Mouse (Mus musculus) intestine, postnatal 0 days (tissue): ENCODE measurements around the gene Casc3. TPM values are rescaled to one million over a fixed set of nuclear protein-coding genes. Genes with fewer than 3 reads are reported as not detected.

Source experiments
- ATAC-seq: fragments of 200-750 bp; cut with Nextera tagmentation; 2 replicates; pipeline ENCODE4 v1.8.0; 2017; ENCODE audit warnings: mild to moderate bottlenecking, moderate TSS enrichment, moderate library complexity
- H3K27ac ChIP-seq: fragments of 300-500 bp; sonication (generic); 2 replicates; pipeline ENCODE4 v1.5.1; 2014; ENCODE audit warnings: mild to moderate bottlenecking, low read depth, low read length, moderate library complexity
- H3K27me3 ChIP-seq: fragments of 300-500 bp; sonication (generic); replicated peaks from 2 replicates; pipeline ENCODE4 v1.6.1; 2014; ENCODE audit warnings: low read length, mixed read lengths; ENCODE audit not compliant: control insufficient read depth, insufficient read depth
- H3K36me3 ChIP-seq: fragments of 300-500 bp; sonication (generic); 2 replicates; pipeline ENCODE4 v1.6.1; 2014; ENCODE audit warnings: mild to moderate bottlenecking, moderate library complexity; ENCODE audit not compliant: control insufficient read depth, insufficient read depth
- H3K4me1 ChIP-seq: fragments of 300-500 bp; sonication (generic); replicated peaks from 2 replicates; pipeline ENCODE4 v1.6.1; 2014; ENCODE audit warnings: antibody characterized with exemption, low read length, mixed read lengths; ENCODE audit not compliant: control insufficient read depth, insufficient read depth
- H3K4me2 ChIP-seq: fragments of 300-500 bp; sonication (generic); replicated peaks from 2 replicates; pipeline ENCODE4 v1.6.1; 2014; ENCODE audit warnings: low read depth, mild to moderate bottlenecking, moderate library complexity
- H3K4me3 ChIP-seq: fragments of 300-500 bp; sonication (generic); 2 replicates; pipeline ENCODE4 v1.5.1; 2014; ENCODE audit warnings: low read depth, low read length
- H3K9ac ChIP-seq: fragments of 300-500 bp; sonication (generic); 2 replicates; pipeline ENCODE4 v1.6.1; 2014; ENCODE audit warnings: mild to moderate bottlenecking, low read depth, low read length
- H3K9me3 ChIP-seq: fragments of 300-500 bp; sonication (generic); 2 replicates; pipeline ENCODE4 v1.6.1; 2016; ENCODE audit warnings: mixed run types; ENCODE audit not compliant: control insufficient read depth
- CTCF ChIP-seq: sonication (generic); IDR thresholded peaks from 2 replicates; pipeline ENCODE4 v1.5.1; 2016; ENCODE audit warnings: low read depth, mild to moderate bottlenecking, control low read depth, antibody characterized with exemption, moderate library complexity
- WGBS: fragments of 180-500 bp; shearing (Covaris S2); extraction: QIAGEN DNeasy Blood & Tissue Kit; methylation state at CpG from one replicate; pipeline ENCODE4 v1.1.7; 2014; 5-methylcytosine and 5-hydroxymethylcytosine counted together
- polyA plus RNA-seq: library from polyadenylated mRNA; unstranded; fragments of >200 nt; fragmentation: Nextera tagmentation; extraction: Ambion mirVana; gene quantifications from 2 replicates; pipeline ENCODE4 v1.2.1, GENCODE M21; 2015

The Casc3 gene
- polyA plus RNA-seq, 1 experiment from 2014 or later: 10.8 TPM

- Histone ChIP-seq H3K36me3 (peaks cover 17% of the 10 kb centered on the region; the same call in 1 of the 2 replicates), H3K4me3 (no peak overlapping the region), H3K9me3 (no peaks in the 10 kb centered on the region), H3K4me2 (no peak overlapping the region), H3K27ac (peak overlapping the region; percentile 36), H3K27me3 (no peaks in the 10 kb centered on the region), H3K4me1 (peaks cover 6% of the 10 kb centered on the region; the same call in 1 of the 2 replicates), H3K9ac (no peak overlapping the region)
- no peak for TF ChIP-seq CTCF
- ATAC-seq: peak; percentile 81
- 60% methylated on average over 9 of the region's 9 CpGs for WGBS
Observed at GRCm38 (mm10) chr11:98873900-98874299, 69.2 kb downstream of the Casc3 start.

- 65% methylated on average over 9 of the region's 9 CpGs for WGBS
Observed at GRCm38 (mm10) chr11:98877001-98877400, 72.3 kb downstream of the Casc3 start.

More at GRCm38 (mm10) chr11:98877001-98877400, 72.3 kb downstream of the Casc3 start:
- Histone ChIP-seq H3K4me1 (peaks cover 6% of the 10 kb centered on the region; the same call in 1 of the 2 replicates), H3K36me3 (peaks cover 8% of the 10 kb centered on the region; the same call in 1 of the 2 replicates), H3K9me3 (no peaks in the 10 kb centered on the region), H3K4me3 (no peak overlapping the region), H3K27ac (no peak overlapping the region), H3K4me2 (no peak overlapping the region), H3K27me3 (no peaks in the 10 kb centered on the region), H3K9ac (no peak overlapping the region)
- no peak for ATAC-seq
- no peak for TF ChIP-seq CTCF

Other genes with a start within 250 kb of the Casc3 start
- gene Ormdl3, start 217.5 kb upstream of the Casc3 start, polyA plus RNA-seq: 139 and 150 TPM in 2 replicates
- not detected in 2 replicates for gene Lrrc3c, start 206.6 kb upstream of the Casc3 start, polyA plus RNA-seq
- 0.56 and 0.58 TPM in 2 replicates for gene Gm12355, start 179.2 kb upstream of the Casc3 start, polyA plus RNA-seq
- gene Gsdma3, start 178.5 kb upstream of the Casc3 start, polyA plus RNA-seq: not detected in 2 replicates
- gene Gsdma2, start 158.1 kb upstream of the Casc3 start, polyA plus RNA-seq: 0.14 and 0.16 TPM in 2 replicates
- 0.38 and 0.42 TPM in 2 replicates for gene Gsdma, start 140.6 kb upstream of the Casc3 start, polyA plus RNA-seq
- gene Psmd3, start 122.4 kb upstream of the Casc3 start, polyA plus RNA-seq: 95.5 and 96.2 TPM in 2 replicates
- gene Csf3, start 103.6 kb upstream of the Casc3 start, polyA plus RNA-seq: 0.08 TPM in 1 of 2 replicates, not detected in the other
- gene Med24, start 75.5 kb upstream of the Casc3 start, polyA plus RNA-seq: 14.7 and 18.5 TPM in 2 replicates
- 32.4 and 39.1 TPM in 2 replicates for gene Thra, start 64.3 kb upstream of the Casc3 start, polyA plus RNA-seq
- 4.1 and 5.1 TPM in 2 replicates for gene Nr1d1, start 29.6 kb upstream of the Casc3 start, polyA plus RNA-seq
- 12.6 and 15.1 TPM in 2 replicates for gene Msl1, start 9.4 kb upstream of the Casc3 start, polyA plus RNA-seq
- 0.69 and 0.80 TPM in 2 replicates for gene Rapgefl1, start 31.9 kb downstream of the Casc3 start, polyA plus RNA-seq
- 3.9 and 5.0 TPM in 2 replicates for gene Wipf2, start 58.7 kb downstream of the Casc3 start, polyA plus RNA-seq
- 4.0 and 4.5 TPM in 2 replicates for gene Cdc6, start 102.9 kb downstream of the Casc3 start, polyA plus RNA-seq
- gene Rara, start 122.9 kb downstream of the Casc3 start, polyA plus RNA-seq: 22.2 and 22.4 TPM in 2 replicates
- gene Gjd3, start 178.1 kb downstream of the Casc3 start, polyA plus RNA-seq: 0.61 and 0.80 TPM in 2 replicates
- gene Top2a, start 219.3 kb downstream of the Casc3 start, polyA plus RNA-seq: 40.9 and 41.8 TPM in 2 replicates
- gene Igfbp4, start 236.3 kb downstream of the Casc3 start, polyA plus RNA-seq: 174 and 176 TPM in 2 replicates